Mouse (Mus musculus): ENCODE measurements at regions not wholly inside any gene's neighbourhood (a gene's known extent, or its start where the extent isn't known, plus 50 kb on each side); places are given as distances from the start of the nearest gene placed in this dataset.

GRCm38 (mm10) chr17:84107946-84108686 lies 79.6 kb downstream of the Zfp36l2 start:
- no peak for DNase-seq (ENCODE audit: low spot score in 2 of 2)

GRCm38 (mm10) chr17:84107497-84107896 lies 80.2 kb downstream of the Zfp36l2 start:
- DNase-seq (ENCODE audit: low spot score in 2 of 2): no peak

- DNase-seq (ENCODE audit: low spot score in 2 of 2): no peak
Measured at GRCm38 (mm10) chr17:84104242-84104641, 83.5 kb downstream of the Zfp36l2 start.

- peak in 1 of 2 experiments; percentile 63 for DNase-seq (ENCODE audit: low spot score in 2 of 2)
Measured at GRCm38 (mm10) chr17:84103344-84103743, 84.4 kb downstream of the Zfp36l2 start.

GRCm38 (mm10) chr17:84101652-84102051 lies 86.1 kb downstream of the Zfp36l2 start:
- no peak for DNase-seq (ENCODE audit: low spot score in 2 of 2)

GRCm38 (mm10) chr17:84100523-84100922 lies 87.2 kb downstream of the Zfp36l2 start:
- DNase-seq (ENCODE audit: low spot score in 2 of 2): peak; percentile 44 to 68

GRCm38 (mm10) chr17:84099737-84100136 lies 88.0 kb downstream of the Zfp36l2 start:
- DNase-seq (ENCODE audit: low spot score in 2 of 2): no peak

GRCm38 (mm10) chr17:84097871-84098430 lies 89.8 kb downstream of the Zfp36l2 start:
- DNase-seq (ENCODE audit: low spot score in 2 of 2): no peak

- no peak for DNase-seq (ENCODE audit: low spot score in 2 of 2)
Measured at GRCm38 (mm10) chr17:84097286-84097685, 90.5 kb downstream of the Zfp36l2 start.

GRCm38 (mm10) chr17:84096345-84097260 lies 91.1 kb downstream of the Zfp36l2 start:
- DNase-seq (ENCODE audit: low spot score in 2 of 2): no peak

- DNase-seq (ENCODE audit: low spot score in 2 of 2): no peak
Measured at GRCm38 (mm10) chr17:84095829-84096228, 91.9 kb downstream of the Zfp36l2 start.

- DNase-seq (ENCODE audit: low spot score in 2 of 2): no peak
Measured at GRCm38 (mm10) chr17:84095089-84095488, 92.7 kb downstream of the Zfp36l2 start.

- DNase-seq (ENCODE audit: low spot score in 2 of 2): no peak
Measured at GRCm38 (mm10) chr17:84086394-84086793, 101.4 kb downstream of the Zfp36l2 start.

GRCm38 (mm10) chr17:84085721-84086120 lies 102.0 kb downstream of the Zfp36l2 start:
- DNase-seq (ENCODE audit: low spot score in 2 of 2): no peak

- no peak for DNase-seq (ENCODE audit: low spot score in 2 of 2)
Measured at GRCm38 (mm10) chr17:84085232-84085631, 102.5 kb downstream of the Zfp36l2 start.

GRCm38 (mm10) chr17:84083307-84084263 lies 104.2 kb downstream of the Zfp36l2 start:
- DNase-seq (ENCODE audit: low spot score in 2 of 2): no peak

- no peak for DNase-seq (ENCODE audit: low spot score in 2 of 2)
Measured at GRCm38 (mm10) chr17:84082571-84082970, 105.2 kb downstream of the Zfp36l2 start.

GRCm38 (mm10) chr17:84081751-84082352 lies 105.9 kb downstream of the Zfp36l2 start:
- no peak for DNase-seq (ENCODE audit: low spot score in 2 of 2)

- DNase-seq (ENCODE audit: low spot score in 2 of 2): no peak
Measured at GRCm38 (mm10) chr17:84075081-84075938, 112.4 kb downstream of the Zfp36l2 start.

Measured in spleen, postnatal 4 days (tissue).